In genomic region chr6:49821961-49822870, GRCm38 (mm10) we compare ENCODE assay signal across 8 mouse cellular contexts. TPM values are rescaled to one million over a fixed set of nuclear protein-coding genes. Genes with fewer than 3 reads are reported as not detected.
A peak's percentile ranks its signal among the peaks of the same experiment; 100 is the strongest.
DNase-seq lines count a peak whose midpoint lies in the region; ATAC-seq and TF ChIP-seq lines count a peak whose summit lies in the region.

Gene Npy, plus strand, starts transcription at chr6:49822710.

- peaks cover 9% of the 10 kb centered on the region for H3K27me3 ChIP-seq in thymus, adult 2 months (ENCODE audit: control insufficient read depth, insufficient read depth, low read length)
- H3K27me3 ChIP-seq in heart, postnatal 0 days (ENCODE audit: control insufficient read depth, insufficient read depth, low read length) = peaks cover 60% of the 10 kb centered on the region
- peaks cover 41% of the 10 kb centered on the region for H3K27me3 ChIP-seq in liver, embryonic 14.5 days (ENCODE audit: control insufficient read depth, insufficient read depth, low read length)

- no peaks in the 10 kb centered on the region for H3K4me1 ChIP-seq in thymus, adult 2 months (replicated peaks; ENCODE audit: control insufficient read depth, insufficient read depth, low read length)
- peaks cover 7% of the 10 kb centered on the region; the same call in 1 of the 2 replicates for H3K4me1 ChIP-seq in heart, postnatal 0 days (ENCODE audit: control insufficient read depth, insufficient read depth)
- no peaks in the 10 kb centered on the region for H3K4me1 ChIP-seq in liver, embryonic 14.5 days (replicated peaks; ENCODE audit: control insufficient read depth in 2 of 2, insufficient read depth in 2 of 2, low read length in 1 of 2)
- H3K4me1 ChIP-seq in olfactory bulb, adult 2 months (ENCODE audit: control insufficient read depth, insufficient read depth, low read length) = peaks cover 12% of the 10 kb centered on the region

- no peak for TF ChIP-seq EP300 in heart, postnatal 0 days (IDR thresholded peaks at IDR 0.05; ENCODE audit: low read depth)
- TF ChIP-seq EP300 in liver, embryonic 14.5 days (IDR thresholded peaks at IDR 0.05; ENCODE audit: low read depth) = no peak

- no peak for TF ChIP-seq CTCF in thymus, adult 2 months (IDR thresholded peaks at IDR 0.05; ENCODE audit: borderline replicate concordance, control insufficient read depth, extremely low read depth, insufficient read depth, low read length, poor library complexity)
- TF ChIP-seq CTCF in heart, postnatal 0 days (IDR thresholded peaks at IDR 0.05; ENCODE audit: low read depth) = no peak
- TF ChIP-seq CTCF in liver, embryonic 14.5 days (IDR thresholded peaks at IDR 0.05; ENCODE audit: low read depth) = no peak
- TF ChIP-seq CTCF in olfactory bulb, adult 2 months (IDR thresholded peaks at IDR 0.05; ENCODE audit: insufficient read depth, low read depth, low read length) = no peak

- ATAC-seq in heart, postnatal 0 days (ENCODE audit: insufficient read depth, low read depth) = peak; percentile 24; the same call in 1 of the 2 replicates
- ATAC-seq in liver, embryonic 14.5 days (ENCODE audit: insufficient read depth) = no peak
- ATAC-seq in monocyte, adult 5-6 weeks (replicated peaks; ENCODE audit: insufficient number of reproducible peaks, low FRiP score, low TSS enrichment, poor library complexity, severe bottlenecking) = no peak

- H3K4me3 ChIP-seq in thymus, adult 2 months (ENCODE audit: control insufficient read depth, insufficient read depth, low read length) = no peak within 1 kb of the TSS
- peak within 1 kb of the TSS; percentile 54 for H3K4me3 ChIP-seq in heart, postnatal 0 days (ENCODE audit: low read depth, low read length)
- H3K4me3 ChIP-seq in liver, embryonic 14.5 days (ENCODE audit: insufficient read depth in 1 of 2, low read depth in 2 of 2, low read length in 2 of 2) = peak within 1 kb of the TSS; percentile 4 to 33; a peak in 3 of 4 replicates
- peak within 1 kb of the TSS; percentile 33 for H3K4me3 ChIP-seq in olfactory bulb, adult 2 months (ENCODE audit: insufficient read depth, low read depth, low read length)

- no peaks in the 10 kb centered on the region for H3K36me3 ChIP-seq in thymus, adult 2 months (ENCODE audit: control insufficient read depth, insufficient read depth, low read length)
- H3K36me3 ChIP-seq in heart, postnatal 0 days (replicated peaks; ENCODE audit: control insufficient read depth, insufficient read depth, low read length) = no peaks in the 10 kb centered on the region
- no peaks in the 10 kb centered on the region for H3K36me3 ChIP-seq in liver, embryonic 14.5 days (replicated peaks; ENCODE audit: control insufficient read depth, insufficient read depth, low read depth)

- 2% methylated on average over 66 of the region's 66 CpGs for whole genome bisulfite sequencing in thymus, adult 2 months
- WGBS in heart, postnatal 0 days = 2% methylated on average over 58 of the region's 66 CpGs
- WGBS in liver, embryonic 14.5 days (ENCODE audit: insufficient replicate concordance) = 1% methylated on average over 66 of the region's 66 CpGs
- 1% methylated on average over 66 of the region's 66 CpGs for WGBS in olfactory bulb, adult 2 months

- H3K9me3 ChIP-seq in heart, postnatal 0 days (replicated peaks; ENCODE audit: control insufficient read depth, low read length) = no peaks in the 10 kb centered on the region
- no peaks in the 10 kb centered on the region for H3K9me3 ChIP-seq in liver, embryonic 14.5 days (ENCODE audit: control insufficient read depth, low read length)

- TF ChIP-seq POLR2A in thymus, adult 2 months (IDR thresholded peaks at IDR 0.05; ENCODE audit: control insufficient read depth, extremely low read depth, insufficient read depth, low read length, poor library complexity) = no peak
- 0 out of 2 replicates have a peak, but pooled peaks have one; percentile 32 for TF ChIP-seq POLR2A in olfactory bulb, adult 2 months (IDR thresholded peaks at IDR 0.05; ENCODE audit: insufficient read depth, low read depth, low read length)

- no peak within 1 kb of the TSS for H3K27ac ChIP-seq in thymus, adult 2 months (ENCODE audit: control insufficient read depth, insufficient read depth, low read length)
- no peak within 1 kb of the TSS for H3K27ac ChIP-seq in heart, postnatal 0 days (ENCODE audit: low read depth)
- H3K27ac ChIP-seq in liver, embryonic 14.5 days = no peak within 1 kb of the TSS
- H3K27ac ChIP-seq in olfactory bulb, adult 2 months (ENCODE audit: insufficient read depth, low read depth, low read length) = no peak within 1 kb of the TSS

- DNase-seq in thymus, adult 2 months = peak; percentile 8
- no peak for DNase-seq in thymus, postnatal 0 days (ENCODE audit: low spot score)
- DNase-seq in embryo, embryonic 10.5 days (ENCODE audit: low spot score) = peak; percentile 59
- DNase-seq in heart, postnatal 0 days (ENCODE audit: low spot score) = no peak
- peak; percentile 50 for DNase-seq in kidney, postnatal 14 days
- DNase-seq in liver, embryonic 14.5 days (ENCODE audit: low read depth in 3 of 3, low spot score in 3 of 3) = no peak

- H3K4me2 ChIP-seq in heart, postnatal 0 days (ENCODE audit: low read depth, low read length) = peak within 1 kb of the TSS; percentile 90
- H3K4me2 ChIP-seq in liver, embryonic 14.5 days (ENCODE audit: low read depth) = peak within 1 kb of the TSS; percentile 42

- H3K9ac ChIP-seq in heart, postnatal 0 days (replicated peaks; ENCODE audit: low read depth, low read length) = no peak within 1 kb of the TSS
- no peak within 1 kb of the TSS for H3K9ac ChIP-seq in liver, embryonic 14.5 days (replicated peaks)

RNA-seq across cellular contexts. Expression of gene Npy, which starts in this region (rescaled TPM):
- polyA plus RNA-seq in thymus, adult 2 months (2012; rRNA removed) = 1.4 and 2.1 TPM in 2 replicates
- 3.1 and 4.1 TPM in 2 replicates for polyA plus RNA-seq in thymus, postnatal 0 days (2015; fragmentation: Nextera tagmentation; extraction: Ambion mirVana)
- total RNA-seq in heart, postnatal 0 days (2014; rRNA removed; ENCODE audit: low replicate concordance) = not detected in 2 replicates
- 0.67 and 1.4 TPM in 2 replicates for polyA plus RNA-seq in heart, postnatal 0 days (2015; fragmentation: Nextera tagmentation; extraction: Ambion mirVana)
- polyA plus RNA-seq in liver, embryonic 14.5 days (2012; rRNA removed) = 0.09 and 0.47 TPM in 2 replicates
- 0.25 TPM in 1 of 2 replicates, not detected in the other for polyA plus RNA-seq in liver, embryonic 14.5 days (2014; fragmentation: Nextera tagmentation; extraction: Ambion mirVana)
- not detected in 2 replicates for polyA plus RNA-seq in olfactory bulb, adult 2 months (2012; ENCODE audit: insufficient read depth, insufficient read length, low replicate concordance, missing spikeins)
- total RNA-seq in monocyte, adult 5-6 weeks (2017) = not detected in 3 replicates

Comparison
In these comparisons a context has a peak if more than half of its experiments do, and no peak if none do; other contexts are left out.
1. DNase-seq: peak in thymus, adult 2 months (single experiment), embryo, embryonic 10.5 days (single experiment) and kidney, postnatal 14 days (single experiment); none in thymus, postnatal 0 days (single experiment), heart, postnatal 0 days (single experiment) and liver, embryonic 14.5 days (0 of 3).